Mouse (Mus musculus): ENCODE results near the gene Phf21b. TPM values are rescaled to one million over a fixed set of nuclear protein-coding genes. Genes with fewer than 3 reads are reported as not detected.

The Phf21b gene
- polyA plus RNA-seq, 1 experiment from 2014 or later, result 2.5 TPM

GRCm38 (mm10) chr15:84756426-84756825, 99.4 kb downstream of the Phf21b start:
- Histone ChIP-seq H3K36me3 (ENCODE audit: control insufficient read depth, insufficient read depth, low read length) (no peaks in the 10 kb centered on the region), H3K4me1 (ENCODE audit: control insufficient read depth, insufficient read depth, low read depth, low read length) (peaks cover 15% of the 10 kb centered on the region), H3K27me3 (replicated peaks; ENCODE audit: control insufficient read depth, insufficient read depth, low read length) (no peaks in the 10 kb centered on the region), H3K27ac (ENCODE audit: low read depth, low read length) (peak overlapping the region; percentile 51), H3K9ac (ENCODE audit: low read depth, low read length) (peak overlapping the region; percentile 46), H3K4me2 (ENCODE audit: low read length) (peak overlapping the region; percentile 69), H3K9me3 (ENCODE audit: control insufficient read depth, low read length) (no peaks in the 10 kb centered on the region), H3K4me3 (ENCODE audit: low read length) (peak overlapping the region; percentile 36)
- WGBS, result under 1% methylated on average over 21 of the region's 22 CpGs
- peak; percentile 77 for ATAC-seq

- ATAC-seq, result peak; percentile 61
- no peak overlapping the region for H3K27ac ChIP-seq (ENCODE audit: low read depth, low read length)
- no peak overlapping the region for H3K4me3 ChIP-seq (ENCODE audit: low read length)
- no peaks in the 10 kb centered on the region for H3K36me3 ChIP-seq (ENCODE audit: control insufficient read depth, insufficient read depth, low read length)
- no peaks in the 10 kb centered on the region for H3K27me3 ChIP-seq (replicated peaks; ENCODE audit: control insufficient read depth, insufficient read depth, low read length)
- no peak overlapping the region for H3K9ac ChIP-seq (ENCODE audit: low read depth, low read length)
- H3K4me1 ChIP-seq (ENCODE audit: control insufficient read depth, insufficient read depth, low read depth, low read length), result peaks cover 15% of the 10 kb centered on the region
- WGBS, result 13% methylated on average over 3 of the region's 3 CpGs
- H3K4me2 ChIP-seq (ENCODE audit: low read length), result no peak overlapping the region
- H3K9me3 ChIP-seq (ENCODE audit: control insufficient read depth, low read length), result no peaks in the 10 kb centered on the region
These were observed 100.9 kb downstream of the Phf21b start for GRCm38 (mm10) chr15:84754987-84755386.

GRCm38 (mm10) chr15:84745831-84746230, 110.0 kb downstream of the Phf21b start:
- no peak overlapping the region for H3K4me3 ChIP-seq (ENCODE audit: low read length)
- H3K36me3 ChIP-seq (ENCODE audit: control insufficient read depth, insufficient read depth, low read length), result no peaks in the 10 kb centered on the region
- H3K4me1 ChIP-seq (ENCODE audit: control insufficient read depth, insufficient read depth, low read depth, low read length), result no peaks in the 10 kb centered on the region
- no peak overlapping the region for H3K4me2 ChIP-seq (ENCODE audit: low read length)
- no peaks in the 10 kb centered on the region for H3K9me3 ChIP-seq (ENCODE audit: control insufficient read depth, low read length)
- no peak for ATAC-seq
- no peak overlapping the region for H3K9ac ChIP-seq (ENCODE audit: low read depth, low read length)
- H3K27me3 ChIP-seq (replicated peaks; ENCODE audit: control insufficient read depth, insufficient read depth, low read length), result no peaks in the 10 kb centered on the region
- H3K27ac ChIP-seq (ENCODE audit: low read depth, low read length), result no peak overlapping the region
- WGBS, result 87% methylated on average over 4 of the region's 4 CpGs

- Histone ChIP-seq H3K9ac (ENCODE audit: low read depth, low read length) (no peak overlapping the region), H3K27ac (ENCODE audit: low read depth, low read length) (no peak overlapping the region), H3K27me3 (replicated peaks; ENCODE audit: control insufficient read depth, insufficient read depth, low read length) (no peaks in the 10 kb centered on the region), H3K4me1 (ENCODE audit: control insufficient read depth, insufficient read depth, low read depth, low read length) (no peaks in the 10 kb centered on the region), H3K4me2 (ENCODE audit: low read length) (no peak overlapping the region), H3K9me3 (ENCODE audit: control insufficient read depth, low read length) (no peaks in the 10 kb centered on the region), H3K36me3 (ENCODE audit: control insufficient read depth, insufficient read depth, low read length) (no peaks in the 10 kb centered on the region), H3K4me3 (ENCODE audit: low read length) (no peak overlapping the region)
- 25% methylated on average over 2 of the region's 2 CpGs for WGBS
- no peak for ATAC-seq
These were observed 111.5 kb downstream of the Phf21b start for GRCm38 (mm10) chr15:84744308-84744707.

GRCm38 (mm10) chr15:84743347-84743746, 112.5 kb downstream of the Phf21b start:
- WGBS, result 26% methylated on average over 3 of the region's 3 CpGs
- H3K36me3 ChIP-seq (ENCODE audit: control insufficient read depth, insufficient read depth, low read length), result no peaks in the 10 kb centered on the region
- no peaks in the 10 kb centered on the region for H3K4me1 ChIP-seq (ENCODE audit: control insufficient read depth, insufficient read depth, low read depth, low read length)
- H3K27ac ChIP-seq (ENCODE audit: low read depth, low read length), result no peak overlapping the region
- H3K4me3 ChIP-seq (ENCODE audit: low read length), result no peak overlapping the region
- H3K9ac ChIP-seq (ENCODE audit: low read depth, low read length), result no peak overlapping the region
- no peak for ATAC-seq
- H3K9me3 ChIP-seq (ENCODE audit: control insufficient read depth, low read length), result no peaks in the 10 kb centered on the region
- no peak overlapping the region for H3K4me2 ChIP-seq (ENCODE audit: low read length)
- no peaks in the 10 kb centered on the region for H3K27me3 ChIP-seq (replicated peaks; ENCODE audit: control insufficient read depth, insufficient read depth, low read length)

GRCm38 (mm10) chr15:84741573-84741972, 114.3 kb downstream of the Phf21b start:
- Histone ChIP-seq H3K27ac (ENCODE audit: low read depth, low read length) (no peak overlapping the region), H3K4me1 (ENCODE audit: control insufficient read depth, insufficient read depth, low read depth, low read length) (peaks cover 2% of the 10 kb centered on the region), H3K9ac (ENCODE audit: low read depth, low read length) (no peak overlapping the region), H3K4me2 (ENCODE audit: low read length) (no peak overlapping the region), H3K36me3 (ENCODE audit: control insufficient read depth, insufficient read depth, low read length) (no peaks in the 10 kb centered on the region), H3K4me3 (ENCODE audit: low read length) (no peak overlapping the region), H3K9me3 (ENCODE audit: control insufficient read depth, low read length) (no peaks in the 10 kb centered on the region), H3K27me3 (replicated peaks; ENCODE audit: control insufficient read depth, insufficient read depth, low read length) (no peaks in the 10 kb centered on the region)
- ATAC-seq, result no peak
- WGBS, result 83% methylated on average over 3 of the region's 3 CpGs

- 93% methylated on average over 7 of the region's 7 CpGs for WGBS
- H3K27ac ChIP-seq (ENCODE audit: low read depth, low read length), result no peak overlapping the region
- no peaks in the 10 kb centered on the region for H3K27me3 ChIP-seq (replicated peaks; ENCODE audit: control insufficient read depth, insufficient read depth, low read length)
- H3K9ac ChIP-seq (ENCODE audit: low read depth, low read length), result no peak overlapping the region
- no peak overlapping the region for H3K4me2 ChIP-seq (ENCODE audit: low read length)
- no peak overlapping the region for H3K4me3 ChIP-seq (ENCODE audit: low read length)
- ATAC-seq, result no peak
- peaks cover 8% of the 10 kb centered on the region for H3K4me1 ChIP-seq (ENCODE audit: control insufficient read depth, insufficient read depth, low read depth, low read length)
- H3K9me3 ChIP-seq (ENCODE audit: control insufficient read depth, low read length), result no peaks in the 10 kb centered on the region
- no peaks in the 10 kb centered on the region for H3K36me3 ChIP-seq (ENCODE audit: control insufficient read depth, insufficient read depth, low read length)
These were observed 117.6 kb downstream of the Phf21b start for GRCm38 (mm10) chr15:84738246-84738645.

- WGBS, result 33% methylated on average over 2 of the region's 4 CpGs
- Histone ChIP-seq H3K36me3 (ENCODE audit: control insufficient read depth, insufficient read depth, low read length) (no peaks in the 10 kb centered on the region), H3K4me1 (ENCODE audit: control insufficient read depth, insufficient read depth, low read depth, low read length) (peaks cover 8% of the 10 kb centered on the region), H3K4me2 (ENCODE audit: low read length) (no peak overlapping the region; the same call in 1 of the 2 replicates), H3K27ac (ENCODE audit: low read depth, low read length) (peak overlapping the region; percentile 71; the same call in 1 of the 2 replicates), H3K27me3 (replicated peaks; ENCODE audit: control insufficient read depth, insufficient read depth, low read length) (no peaks in the 10 kb centered on the region), H3K4me3 (ENCODE audit: low read length) (no peak overlapping the region), H3K9me3 (ENCODE audit: control insufficient read depth, low read length) (no peaks in the 10 kb centered on the region), H3K9ac (ENCODE audit: low read depth, low read length) (peak overlapping the region; percentile 15; the same call in 1 of the 2 replicates)
- 0 out of 2 replicates have a peak, but pooled peaks have one; percentile 41 for ATAC-seq
These were observed 118.9 kb downstream of the Phf21b start for GRCm38 (mm10) chr15:84736994-84737346.

- Histone ChIP-seq H3K9me3 (ENCODE audit: control insufficient read depth, low read length) (no peaks in the 10 kb centered on the region), H3K27me3 (replicated peaks; ENCODE audit: control insufficient read depth, insufficient read depth, low read length) (no peaks in the 10 kb centered on the region), H3K4me3 (ENCODE audit: low read length) (no peak overlapping the region), H3K36me3 (ENCODE audit: control insufficient read depth, insufficient read depth, low read length) (no peaks in the 10 kb centered on the region), H3K4me2 (ENCODE audit: low read length) (peak overlapping the region; percentile 20; the same call in 1 of the 2 replicates), H3K4me1 (ENCODE audit: control insufficient read depth, insufficient read depth, low read depth, low read length) (peaks cover 8% of the 10 kb centered on the region), H3K9ac (ENCODE audit: low read depth, low read length) (no peak overlapping the region), H3K27ac (ENCODE audit: low read depth, low read length) (peak overlapping the region; percentile 71; the same call in 1 of the 2 replicates)
- 36% methylated on average over 11 of the region's 11 CpGs for WGBS
- peak; percentile 84 for ATAC-seq
These were observed 119.4 kb downstream of the Phf21b start for GRCm38 (mm10) chr15:84736346-84736993.

All from hindbrain, embryonic 16.5 days (tissue).